Mouse (Mus musculus) layer of hippocampus, postnatal 36 days (tissue): ENCODE measurements around the gene Tbc1d4. TPM values are rescaled to one million over a fixed set of nuclear protein-coding genes. Genes with fewer than 3 reads are reported as not detected.

Experiments
- total RNA-seq, 2 experiments: library from RNA; stranded (reverse); gene quantifications; 2 replicates each; pipeline ENCODE4 v1.2.3; 2021

The Tbc1d4 gene
- total RNA-seq, 2 experiments from 2014 or later, result 9.2 to 10.9 TPM

Other genes with a start within 250 kb of the Tbc1d4 start
- gene Commd6, start 31.5 kb upstream of the Tbc1d4 start, total RNA-seq, result 10 to 100 TPM; 64.9 to 68.1 TPM
- 10 to 100 TPM; 52.9 to 56.6 TPM for gene Uchl3, start 44.8 kb upstream of the Tbc1d4 start, total RNA-seq
- not detected for gene Gm9922, start 120.6 kb upstream of the Tbc1d4 start, total RNA-seq
- 100 to 1,000 TPM; 123 to 137 TPM for gene Lmo7, start 120.8 kb upstream of the Tbc1d4 start, total RNA-seq